11 mouse cellular contexts compared by ENCODE assay signal in genomic region chr6:52234428-52235140, GRCm38 (mm10). TPM values are rescaled to one million over a fixed set of nuclear protein-coding genes. Genes with fewer than 3 reads are reported as not detected.
DNase-seq lines count a peak whose midpoint lies in the region; ATAC-seq and TF ChIP-seq lines count a peak whose summit lies in the region.
"Had no signal": no experiment of that assay in that cellular context is flagged by ENCODE, and none has a peak within 500 bp of the region (broad histone marks: within the 10 kb centered on the region; RNA-seq: fewer than 3 reads in every experiment).

No protein-coding gene starts in this region.

- H3K27ac ChIP-seq in heart, postnatal 0 days (ENCODE audit: low read depth) = no peak overlapping the region
- H3K27ac ChIP-seq in neural tube, embryonic 12.5 days = peak overlapping the region; percentile 89
- H3K27ac ChIP-seq: hindbrain, embryonic 10.5 days; lung, embryonic 15.5 days had no signal

- peak overlapping the region; percentile 19; the same call in 1 of the 2 replicates for H3K4me3 ChIP-seq in heart, postnatal 0 days (ENCODE audit: low read depth, low read length)
- peak overlapping the region; percentile 78 for H3K4me3 ChIP-seq in neural tube, embryonic 12.5 days
- H3K4me3 ChIP-seq: hindbrain, embryonic 10.5 days had no signal

- H3K9ac ChIP-seq in heart, postnatal 0 days (replicated peaks; ENCODE audit: low read depth, low read length) = no peak overlapping the region
- H3K9ac ChIP-seq in neural tube, embryonic 12.5 days = peak overlapping the region; percentile 98
- H3K9ac ChIP-seq: lung, embryonic 15.5 days had no signal

- intact Hi-C loops in heart, postnatal 10 days (cut with DNase I) = loop anchor here (5.0 kb wide), 1 partner anchor 1057 kb away; no protein-coding TSS in a partner anchor

- no peaks in the 10 kb centered on the region for H3K4me1 ChIP-seq in heart, postnatal 0 days (ENCODE audit: control insufficient read depth, insufficient read depth)
- peaks cover 10% of the 10 kb centered on the region; the same call in 1 of the 2 replicates for H3K4me1 ChIP-seq in neural tube, embryonic 12.5 days

- H3K4me2 ChIP-seq in heart, postnatal 0 days (ENCODE audit: low read depth, low read length) = no peak overlapping the region
- peak overlapping the region; percentile 74 for H3K4me2 ChIP-seq in neural tube, embryonic 12.5 days (replicated peaks)

- no peaks in the 10 kb centered on the region for H3K9me3 ChIP-seq in heart, postnatal 0 days (replicated peaks; ENCODE audit: control insufficient read depth, low read length)
- no peaks in the 10 kb centered on the region for H3K9me3 ChIP-seq in neural tube, embryonic 12.5 days
- H3K9me3 ChIP-seq: hindbrain, embryonic 10.5 days; lung, embryonic 15.5 days had no signal

- TF ChIP-seq EP300 in heart, postnatal 0 days (IDR thresholded peaks at IDR 0.05; ENCODE audit: low read depth) = no peak

- no peak for ATAC-seq in heart, postnatal 0 days (ENCODE audit: insufficient read depth, low read depth)
- peak; percentile 37; the same call in 1 of the 2 replicates for ATAC-seq in neural tube, embryonic 12.5 days (ENCODE audit: low FRiP score, low read depth)

- WGBS in heart, postnatal 0 days = 1% methylated on average over 60 of the region's 68 CpGs
- under 1% methylated on average over 68 of the region's 68 CpGs for WGBS in neural tube, embryonic 12.5 days

- no peak for TF ChIP-seq CTCF in heart, postnatal 0 days (IDR thresholded peaks at IDR 0.05; ENCODE audit: low read depth)

- H3K27me3 ChIP-seq in heart, postnatal 0 days (ENCODE audit: control insufficient read depth, insufficient read depth, low read length) = peaks cover 99% of the 10 kb centered on the region
- peaks cover 56% of the 10 kb centered on the region for H3K27me3 ChIP-seq in neural tube, embryonic 12.5 days (replicated peaks)

- DNase-seq in heart, postnatal 0 days (ENCODE audit: low spot score) = no peak
- DNase-seq in heart, postnatal 10 days = no peak
- DNase-seq in ZHBTc4 (ENCODE audit: low read depth, low spot score) = peak; percentile 46
- peak; percentile 76 for DNase-seq in kidney, adult 18-20 months
- DNase-seq in lung, adult 18-20 months = no peak
- DNase-seq in adrenal gland, postnatal 36 days = no peak
- DNase-seq in retina, postnatal 1 day = no peak
- DNase-seq: thymus, postnatal 36 days had no signal

- no peaks in the 10 kb centered on the region for H3K36me3 ChIP-seq in heart, postnatal 0 days (replicated peaks; ENCODE audit: control insufficient read depth, insufficient read depth, low read length)
- no peaks in the 10 kb centered on the region for H3K36me3 ChIP-seq in neural tube, embryonic 12.5 days
- H3K36me3 ChIP-seq: hindbrain, embryonic 10.5 days; lung, embryonic 15.5 days had no signal

RNA-seq across cellular contexts. Expression of gene Hoxa9, which starts 3.7 kb away (rescaled TPM):
- total RNA-seq in heart, postnatal 0 days (2014; rRNA removed; ENCODE audit: low replicate concordance) = 0.19 TPM in 1 of 2 replicates, not detected in the other
- not detected in 2 replicates for polyA plus RNA-seq in heart, postnatal 0 days (2015; fragmentation: Nextera tagmentation; extraction: Ambion mirVana)
- total RNA-seq in heart, postnatal 10 days (2021) = not detected
- 124 and 131 TPM in 2 replicates for polyA plus RNA-seq in neural tube, embryonic 12.5 days (2016; fragmentation: Nextera tagmentation; extraction: Ambion mirVana)
- total RNA-seq in adrenal gland, postnatal 36 days (2021) = 1 to 10 TPM in 1 of 2 experiments, under 1 TPM in 1; 0.56 to 1.3 TPM
- polyA plus RNA-seq: hindbrain, embryonic 10.5 days had no signal

RNA-seq across cellular contexts. Expression of gene Hoxa10, which starts 6.1 kb away (rescaled TPM):
- 5.0 TPM in 1 of 2 replicates, not detected in the other for total RNA-seq in heart, postnatal 0 days (2014; rRNA removed; ENCODE audit: low replicate concordance)
- not detected in 2 replicates for polyA plus RNA-seq in heart, postnatal 0 days (2015; fragmentation: Nextera tagmentation; extraction: Ambion mirVana)
- not detected for total RNA-seq in heart, postnatal 10 days (2021)
- polyA plus RNA-seq in neural tube, embryonic 12.5 days (2016; fragmentation: Nextera tagmentation; extraction: Ambion mirVana) = 108 and 119 TPM in 2 replicates
- under 1 TPM; 0.20 to 0.30 TPM for total RNA-seq in adrenal gland, postnatal 36 days (2021)
- polyA plus RNA-seq: hindbrain, embryonic 10.5 days had no signal

RNA-seq across cellular contexts. Expression of gene Hoxa11, which starts 11.0 kb away (rescaled TPM):
- 0.11 TPM in 1 of 2 replicates, not detected in the other for total RNA-seq in heart, postnatal 0 days (2014; rRNA removed; ENCODE audit: low replicate concordance)
- polyA plus RNA-seq in heart, postnatal 0 days (2015; fragmentation: Nextera tagmentation; extraction: Ambion mirVana) = not detected in 2 replicates
- not detected for total RNA-seq in heart, postnatal 10 days (2021)
- polyA plus RNA-seq in neural tube, embryonic 12.5 days (2016; fragmentation: Nextera tagmentation; extraction: Ambion mirVana) = 10.8 and 13.4 TPM in 2 replicates
- total RNA-seq in adrenal gland, postnatal 36 days (2021) = not detected
- polyA plus RNA-seq: hindbrain, embryonic 10.5 days; lung, embryonic 15.5 days had no signal

RNA-seq across cellular contexts. Expression of gene Hoxa7, which starts 12.9 kb away (rescaled TPM):
- total RNA-seq in heart, postnatal 0 days (2014; rRNA removed; ENCODE audit: low replicate concordance) = not detected in 2 replicates
- polyA plus RNA-seq in heart, postnatal 0 days (2015; fragmentation: Nextera tagmentation; extraction: Ambion mirVana) = 0.07 and 0.38 TPM in 2 replicates
- total RNA-seq in heart, postnatal 10 days (2021) = under 1 TPM; 0.40 to 0.41 TPM
- 81.2 and 102 TPM in 2 replicates for polyA plus RNA-seq in neural tube, embryonic 12.5 days (2016; fragmentation: Nextera tagmentation; extraction: Ambion mirVana)
- total RNA-seq in adrenal gland, postnatal 36 days (2021) = 10 to 100 TPM; 19.1 to 20.1 TPM
- polyA plus RNA-seq: hindbrain, embryonic 10.5 days had no signal

RNA-seq across cellular contexts. Expression of gene Gm28308, which starts 21.4 kb away (rescaled TPM):
- not detected in 2 replicates for total RNA-seq in heart, postnatal 0 days (2014; rRNA removed; ENCODE audit: low replicate concordance)
- not detected in 2 replicates for polyA plus RNA-seq in heart, postnatal 0 days (2015; fragmentation: Nextera tagmentation; extraction: Ambion mirVana)
- total RNA-seq in heart, postnatal 10 days (2021) = not detected
- not detected in 2 replicates for polyA plus RNA-seq in neural tube, embryonic 12.5 days (2016; fragmentation: Nextera tagmentation; extraction: Ambion mirVana)
- total RNA-seq in adrenal gland, postnatal 36 days (2021) = 1 to 10 TPM; 1.5 to 2.8 TPM
- polyA plus RNA-seq: hindbrain, embryonic 10.5 days; lung, embryonic 15.5 days had no signal

Comparison
In these comparisons a context has a peak if more than half of its experiments do, and no peak if none do; other contexts are left out.
1. DNase-seq: peak in ZHBTc4 (single experiment) and kidney, adult 18-20 months (single experiment); none in heart, postnatal 0 days (single experiment), heart, postnatal 10 days (0 of 2), lung, adult 18-20 months (0 of 2), adrenal gland, postnatal 36 days (0 of 2) and retina, postnatal 1 day (single experiment).